Mouse (Mus musculus) intestine, embryonic 14.5 days (tissue): ENCODE results near the gene Nup188. TPM values are rescaled to one million over a fixed set of nuclear protein-coding genes. Genes with fewer than 3 reads are reported as not detected.

Experiments
- ATAC-seq: fragments of 200-750 bp; cut with Nextera tagmentation; replicated peaks from 2 replicates; pipeline ENCODE4 v1.8.0; 2017; ENCODE audit warnings: low read depth, moderate number of reproducible peaks, moderate TSS enrichment, moderate library complexity; ENCODE audit not compliant: low FRiP score, low TSS enrichment
- DNase-seq: peaks from one replicate; pipeline ENCODE4 v3.0.0-alpha.2; 2018; ENCODE audit warnings: low spot score
- H3K27ac ChIP-seq: fragments of 300-500 bp; sonication (generic); 2 replicates; pipeline ENCODE4 v1.5.1; 2014; ENCODE audit warnings: low read depth, mild to moderate bottlenecking, control low read depth
- H3K27me3 ChIP-seq: fragments of 300-500 bp; sonication (generic); replicated peaks from 2 replicates; pipeline ENCODE4 v1.6.1; 2014; ENCODE audit warnings: low read length, control low read depth; ENCODE audit not compliant: control insufficient read depth, insufficient read depth
- H3K36me3 ChIP-seq: fragments of 300-500 bp; sonication (generic); 2 replicates; pipeline ENCODE4 v1.6.1; 2014; ENCODE audit warnings: low read length, control low read depth; ENCODE audit not compliant: control insufficient read depth, insufficient read depth
- H3K4me1 ChIP-seq: fragments of 300-500 bp; sonication (generic); replicated peaks from 2 replicates; pipeline ENCODE4 v1.6.1; 2014; ENCODE audit warnings: low read length, control low read depth, mixed read lengths; ENCODE audit not compliant: control insufficient read depth, insufficient read depth
- H3K4me2 ChIP-seq: fragments of 300-500 bp; sonication (generic); 2 replicates; pipeline ENCODE4 v1.6.1; 2014; ENCODE audit warnings: low read length
- H3K4me3 ChIP-seq: fragments of 300-500 bp; sonication (generic); 2 replicates; pipeline ENCODE4 v1.5.1; 2014; ENCODE audit warnings: low read depth, low read length, control low read depth, mixed read lengths
- H3K9ac ChIP-seq: fragments of 300-500 bp; sonication (generic); 2 replicates; pipeline ENCODE4 v1.6.1; 2014; ENCODE audit warnings: mild to moderate bottlenecking, low read length
- H3K9me3 ChIP-seq: fragments of 300-500 bp; sonication (generic); 2 replicates; pipeline ENCODE4 v1.6.1; 2016; ENCODE audit warnings: low read length, control low read depth; ENCODE audit not compliant: control insufficient read depth
- WGBS: fragments of 180-500 bp; shearing (Covaris S2); extraction: QIAGEN DNeasy Blood & Tissue Kit; methylation state at CpG from one replicate; pipeline ENCODE4 v1.1.7; 2014; 5-methylcytosine and 5-hydroxymethylcytosine counted together
- polyA plus RNA-seq: library from polyadenylated mRNA; unstranded; fragments of >200 nt; fragmentation: Nextera tagmentation; extraction: Ambion mirVana; gene quantifications from 2 replicates; pipeline ENCODE4 v1.2.1, GENCODE M21; 2014

The Nup188 gene
- polyA plus RNA-seq, 1 experiment from 2014 or later, result 45.2 TPM

GRCm38 (mm10) chr2:30285416-30286181 is 598 bp upstream of the Nup188 start:
- Histone ChIP-seq H3K9ac (peak overlapping the region; percentile 69), H3K27ac (no peak overlapping the region), H3K4me1 (peaks cover 22% of the 10 kb centered on the region), H3K4me2 (peak overlapping the region; percentile 92), H3K9me3 (no peaks in the 10 kb centered on the region), H3K36me3 (peaks cover 4% of the 10 kb centered on the region; the same call in 1 of the 2 replicates), H3K27me3 (no peaks in the 10 kb centered on the region), H3K4me3 (peak overlapping the region; percentile 100)
- ATAC-seq (peak; percentile 61), DNase-seq (no peak)
- 12% methylated on average over 38 of the region's 38 CpGs for WGBS

GRCm38 (mm10) chr2:30287027-30287373 is 803 bp downstream of the Nup188 start:
- under 1% methylated on average over 10 of the region's 10 CpGs for WGBS
- H3K9ac ChIP-seq, result peak overlapping the region; percentile 69
- peak overlapping the region; percentile 100 for H3K4me3 ChIP-seq
- H3K27ac ChIP-seq, result peak overlapping the region; percentile 69; the same call in 1 of the 2 replicates
- ATAC-seq (no peak), DNase-seq (peak; percentile 64)
- peaks cover 4% of the 10 kb centered on the region; the same call in 1 of the 2 replicates for H3K36me3 ChIP-seq
- no peaks in the 10 kb centered on the region for H3K27me3 ChIP-seq
- H3K4me1 ChIP-seq, result peaks cover 22% of the 10 kb centered on the region
- H3K4me2 ChIP-seq, result peak overlapping the region; percentile 92
- H3K9me3 ChIP-seq, result no peaks in the 10 kb centered on the region

GRCm38 (mm10) chr2:30299525-30299924 is 13.3 kb downstream of the Nup188 start:
- no peak overlapping the region for H3K4me3 ChIP-seq
- H3K9me3 ChIP-seq, result no peaks in the 10 kb centered on the region
- WGBS, result 82% methylated on average over 3 of the region's 3 CpGs

GRCm38 (mm10) chr2:30299966-30300365 is 13.8 kb downstream of the Nup188 start:
- Histone ChIP-seq H3K4me2 (no peak overlapping the region), H3K4me3 (no peak overlapping the region), H3K27me3 (no peaks in the 10 kb centered on the region), H3K9ac (no peak overlapping the region), H3K4me1 (no peaks in the 10 kb centered on the region), H3K27ac (no peak overlapping the region), H3K9me3 (no peaks in the 10 kb centered on the region), H3K36me3 (peaks cover 80% of the 10 kb centered on the region)
- ATAC-seq, result no peak
- no peak for DNase-seq
- 90% methylated on average over 5 of the region's 5 CpGs for WGBS

More at GRCm38 (mm10) chr2:30299525-30299924, 13.3 kb downstream of the Nup188 start:
- no peak overlapping the region for H3K27ac ChIP-seq
- no peak overlapping the region for H3K9ac ChIP-seq
- ATAC-seq (no peak), DNase-seq (no peak)
- H3K27me3 ChIP-seq, result no peaks in the 10 kb centered on the region
- no peak overlapping the region for H3K4me2 ChIP-seq
- H3K36me3 ChIP-seq, result peaks cover 76% of the 10 kb centered on the region
- no peaks in the 10 kb centered on the region for H3K4me1 ChIP-seq

GRCm38 (mm10) chr2:30306087-30306486 is 19.9 kb downstream of the Nup188 start:
- Histone ChIP-seq H3K36me3 (peaks cover 95% of the 10 kb centered on the region), H3K27ac (no peak overlapping the region), H3K4me1 (no peaks in the 10 kb centered on the region), H3K4me3 (no peak overlapping the region), H3K9ac (no peak overlapping the region), H3K4me2 (no peak overlapping the region), H3K27me3 (no peaks in the 10 kb centered on the region), H3K9me3 (no peaks in the 10 kb centered on the region)
- DNase-seq, result no peak
- 88% methylated on average over 7 of the region's 7 CpGs for WGBS
- no peak for ATAC-seq

GRCm38 (mm10) chr2:30309351-30309750 is 23.2 kb downstream of the Nup188 start:
- H3K9ac ChIP-seq, result no peak overlapping the region
- no peak overlapping the region for H3K27ac ChIP-seq
- DNase-seq, result no peak
- H3K9me3 ChIP-seq, result no peaks in the 10 kb centered on the region
- ATAC-seq, result no peak
- no peaks in the 10 kb centered on the region for H3K27me3 ChIP-seq
- peaks cover 92% of the 10 kb centered on the region for H3K36me3 ChIP-seq
- H3K4me3 ChIP-seq, result no peak overlapping the region
- H3K4me1 ChIP-seq, result no peaks in the 10 kb centered on the region
- WGBS, result 81% methylated on average over 3 of the region's 3 CpGs
- no peak overlapping the region for H3K4me2 ChIP-seq

GRCm38 (mm10) chr2:30311481-30311880 is 25.3 kb downstream of the Nup188 start:
- Histone ChIP-seq H3K9ac (no peak overlapping the region), H3K9me3 (no peaks in the 10 kb centered on the region), H3K4me2 (no peak overlapping the region), H3K27me3 (no peaks in the 10 kb centered on the region), H3K4me3 (no peak overlapping the region), H3K36me3 (peaks cover 93% of the 10 kb centered on the region), H3K27ac (no peak overlapping the region), H3K4me1 (no peaks in the 10 kb centered on the region)
- 90% methylated on average over 2 of the region's 2 CpGs for WGBS
- DNase-seq (no peak), ATAC-seq (no peak)

GRCm38 (mm10) chr2:30316136-30316535 is 29.9 kb downstream of the Nup188 start:
- Histone ChIP-seq H3K36me3 (peaks cover 93% of the 10 kb centered on the region), H3K4me3 (no peak overlapping the region), H3K4me1 (no peaks in the 10 kb centered on the region), H3K4me2 (no peak overlapping the region), H3K27me3 (no peaks in the 10 kb centered on the region), H3K9ac (no peak overlapping the region), H3K9me3 (no peaks in the 10 kb centered on the region), H3K27ac (no peak overlapping the region)
- DNase-seq (no peak), ATAC-seq (no peak)
- WGBS, result 98% methylated on average over 4 of the region's 4 CpGs

- H3K9ac ChIP-seq, result no peak overlapping the region
- no peak for DNase-seq
- 94% methylated on average over 5 of the region's 5 CpGs for WGBS
- no peaks in the 10 kb centered on the region for H3K27me3 ChIP-seq
- no peaks in the 10 kb centered on the region for H3K9me3 ChIP-seq
- no peak overlapping the region for H3K4me3 ChIP-seq
- peaks cover 96% of the 10 kb centered on the region for H3K36me3 ChIP-seq
- H3K4me2 ChIP-seq, result no peak overlapping the region
- no peak overlapping the region for H3K27ac ChIP-seq
- H3K4me1 ChIP-seq, result no peaks in the 10 kb centered on the region
- ATAC-seq, result no peak
These were observed 30.8 kb downstream of the Nup188 start for GRCm38 (mm10) chr2:30316955-30317354.
